Mouse (Mus musculus) myocyte (in vitro differentiated cells): Measurements from ENCODE around the gene Rsph3b. TPM values are rescaled to one million over a fixed set of nuclear protein-coding genes. Genes with fewer than 3 reads are reported as not detected.

Experiments
- H3K27me3 ChIP-seq: one replicate; pipeline ENCODE4 v1.6.1; 2011; ENCODE audit not compliant: control insufficient read depth, insufficient read depth, insufficient read length
- H3K36me3 ChIP-seq: one replicate; pipeline ENCODE4 v1.6.1; 2011; ENCODE audit not compliant: control insufficient read depth, insufficient read depth
- H3K4me2 ChIP-seq: one replicate; pipeline ENCODE4 v1.6.1; 2011; ENCODE audit warnings: low read depth, control low read depth
- H3K4me3 ChIP-seq: one replicate; pipeline ENCODE4 v1.5.1; 2011; ENCODE audit warnings: mild to moderate bottlenecking, control low read depth, moderate library complexity
- H3K79me2 ChIP-seq: one replicate; pipeline ENCODE4 v1.6.1; 2011; ENCODE audit not compliant: control insufficient read depth, insufficient read depth
- H3ac ChIP-seq: one replicate; pipeline ENCODE4 v1.6.1; 2011; ENCODE audit not compliant: control insufficient read depth, insufficient read length
- CEBPB ChIP-seq: IDR thresholded peaks from 2 replicates; pipeline ENCODE4 v1.6.1; 2011; ENCODE audit warnings: mild to moderate bottlenecking, moderate library complexity; ENCODE audit not compliant: poor library complexity, insufficient read depth, severe bottlenecking
- E2F4 ChIP-seq: IDR thresholded peaks from one replicate; pipeline ENCODE4 v1.6.1; 2011; ENCODE audit warnings: mild to moderate bottlenecking, control low read depth, moderate library complexity; ENCODE audit not compliant: insufficient read depth
- MAX ChIP-seq: IDR thresholded peaks from one replicate; pipeline ENCODE4 v1.6.1; 2011; ENCODE audit warnings: low read depth, mild to moderate bottlenecking, control low read depth
- MYOD1 ChIP-seq, 3 experiments: IDR thresholded peaks; one replicate each; pipeline ENCODE4 v1.6.1; 2011; ENCODE audit warnings: control low read depth in 2 of 3, low read depth in 2 of 3, mild to moderate bottlenecking in 2 of 3, moderate library complexity in 1 of 3; ENCODE audit not compliant: insufficient read length in 2 of 3, control insufficient read depth in 1 of 3
- MYOG ChIP-seq, 3 experiments: IDR thresholded peaks; one replicate each; pipeline ENCODE4 v1.6.1; 2011; ENCODE audit warnings: control low read depth in 2 of 3, low read depth in 2 of 3, mild to moderate bottlenecking in 2 of 3; ENCODE audit not compliant: insufficient read length in 2 of 3, control insufficient read depth in 1 of 3, insufficient read depth in 1 of 3
- POLR2A ChIP-seq: IDR thresholded peaks from one replicate; pipeline ENCODE4 v1.6.1; 2011; ENCODE audit warnings: low read depth, mild to moderate bottlenecking, control low read depth, moderate library complexity; ENCODE audit not compliant: insufficient read length
- POLR2AphosphoS2 ChIP-seq: IDR thresholded peaks from one replicate; pipeline ENCODE4 v1.6.1; 2011; ENCODE audit warnings: low read depth, control low read depth; ENCODE audit not compliant: insufficient read length
- REST ChIP-seq: IDR thresholded peaks from one replicate; pipeline ENCODE4 v1.6.1; 2011; ENCODE audit warnings: mild to moderate bottlenecking, control low read depth, moderate library complexity; ENCODE audit not compliant: insufficient read depth, insufficient read length
- SRF ChIP-seq: IDR thresholded peaks from one replicate; pipeline ENCODE4 v1.6.1; 2011; ENCODE audit warnings: low read depth; ENCODE audit not compliant: control insufficient read depth, insufficient read length
- TCF12 ChIP-seq: IDR thresholded peaks from one replicate; pipeline ENCODE4 v1.6.1; 2011; ENCODE audit warnings: mild to moderate bottlenecking, control low read depth; ENCODE audit not compliant: poor library complexity, insufficient read depth, severe bottlenecking
- TCF3 ChIP-seq: IDR thresholded peaks from one replicate; pipeline ENCODE4 v1.6.1; 2011; ENCODE audit warnings: low read depth, control low read depth; ENCODE audit not compliant: insufficient read length
- USF1 ChIP-seq: IDR thresholded peaks from one replicate; pipeline ENCODE4 v1.6.1; 2011; ENCODE audit warnings: low read depth, mild to moderate bottlenecking, control low read depth, moderate library complexity
- polyA plus RNA-seq: library from polyadenylated mRNA; unstranded; fragments of >200 nt; fragmentation: generic; extraction: Trizol; gene quantifications from one replicate; pipeline ENCODE4 v1.2.1, GENCODE M21; 2012; ENCODE audit warnings: missing spikeins

Gene Rsph3b
- polyA plus RNA-seq, 1 experiment, result 19.8 TPM

- no peak overlapping the region for H3ac ChIP-seq
- H3K36me3 ChIP-seq, result no peaks in the 10 kb centered on the region
- no peaks in the 10 kb centered on the region for H3K27me3 ChIP-seq
- no peak overlapping the region for H3K4me2 ChIP-seq
- H3K79me2 ChIP-seq, result no peaks in the 10 kb centered on the region
- TF ChIP-seq TCF12, result no peak
- TF ChIP-seq MYOD1 (IDR thresholded peaks at IDR 0.05; ENCODE audit: control insufficient read depth in 1 of 3, insufficient read length in 2 of 3, low read depth in 2 of 3), result no peak
- TF ChIP-seq REST, result no peak
- TF ChIP-seq POLR2AphosphoS2, result no peak
- TF ChIP-seq USF1, result no peak
- no peak for TF ChIP-seq E2F4
- no peak for TF ChIP-seq POLR2A
- TF ChIP-seq MAX, result no peak
- no peak for TF ChIP-seq MYOG (IDR thresholded peaks at IDR 0.05; ENCODE audit: control insufficient read depth in 1 of 3, insufficient read depth in 1 of 3, insufficient read length in 2 of 3, low read depth in 2 of 3)
- no peak for TF ChIP-seq SRF
- no peak for TF ChIP-seq TCF3
- TF ChIP-seq CEBPB, result no peak
- H3K4me3 ChIP-seq, result no peak overlapping the region
These were observed 51.7 kb downstream of the Rsph3b start for GRCm38 (mm10) chr17:6896756-6897155.

- TF ChIP-seq TCF3 (no peak), CEBPB (no peak), POLR2A (no peak)
- H3K36me3 ChIP-seq, result no peaks in the 10 kb centered on the region
- no peak overlapping the region for H3ac ChIP-seq
- no peaks in the 10 kb centered on the region for H3K27me3 ChIP-seq
- no peak overlapping the region for H3K4me2 ChIP-seq
- H3K79me2 ChIP-seq, result no peaks in the 10 kb centered on the region
- no peak overlapping the region for H3K4me3 ChIP-seq
These were observed 55.1 kb downstream of the Rsph3b start for GRCm38 (mm10) chr17:6893332-6893731.

- H3K36me3 ChIP-seq, result no peaks in the 10 kb centered on the region
- TF ChIP-seq SRF (no peak), MYOG (IDR thresholded peaks at IDR 0.05; ENCODE audit: control insufficient read depth in 1 of 3, insufficient read depth in 1 of 3, insufficient read length in 2 of 3, low read depth in 2 of 3) (no peak), TCF3 (no peak), CEBPB (no peak), MYOD1 (IDR thresholded peaks at IDR 0.05; ENCODE audit: control insufficient read depth in 1 of 3, insufficient read length in 2 of 3, low read depth in 2 of 3) (no peak), POLR2A (no peak), REST (no peak), POLR2AphosphoS2 (no peak)
- no peak overlapping the region for H3K4me2 ChIP-seq
- no peak overlapping the region for H3ac ChIP-seq
- no peaks in the 10 kb centered on the region for H3K79me2 ChIP-seq
- H3K27me3 ChIP-seq, result no peaks in the 10 kb centered on the region
- H3K4me3 ChIP-seq, result no peak overlapping the region
These were observed 56.2 kb downstream of the Rsph3b start for GRCm38 (mm10) chr17:6891966-6892934.

- TF ChIP-seq E2F4 (no peak), POLR2AphosphoS2 (no peak), MAX (no peak)
- Histone ChIP-seq H3K36me3 (no peaks in the 10 kb centered on the region), H3K79me2 (no peaks in the 10 kb centered on the region), H3ac (no peak overlapping the region), H3K4me3 (no peak overlapping the region), H3K27me3 (no peaks in the 10 kb centered on the region), H3K4me2 (peak overlapping the region; percentile 27)
These were observed 62.0 kb downstream of the Rsph3b start for GRCm38 (mm10) chr17:6886445-6886844.

GRCm38 (mm10) chr17:6884531-6884930, 64.0 kb downstream of the Rsph3b start:
- Histone ChIP-seq H3K36me3 (no peaks in the 10 kb centered on the region), H3K4me2 (no peak overlapping the region), H3K79me2 (no peaks in the 10 kb centered on the region), H3K4me3 (no peak overlapping the region), H3K27me3 (no peaks in the 10 kb centered on the region), H3ac (no peak overlapping the region)
- TF ChIP-seq REST (no peak), CEBPB (no peak), POLR2A (no peak), POLR2AphosphoS2 (no peak), TCF3 (no peak), MYOG (IDR thresholded peaks at IDR 0.05; ENCODE audit: control insufficient read depth in 1 of 3, insufficient read depth in 1 of 3, insufficient read length in 2 of 3, low read depth in 2 of 3) (no peak), E2F4 (no peak), MAX (no peak), SRF (no peak), MYOD1 (IDR thresholded peaks at IDR 0.05; ENCODE audit: control insufficient read depth in 1 of 3, insufficient read length in 2 of 3, low read depth in 2 of 3) (no peak), TCF12 (no peak), USF1 (no peak)
